Mouse (Mus musculus): ENCODE measurements around the gene Nedd9.

DNA sequence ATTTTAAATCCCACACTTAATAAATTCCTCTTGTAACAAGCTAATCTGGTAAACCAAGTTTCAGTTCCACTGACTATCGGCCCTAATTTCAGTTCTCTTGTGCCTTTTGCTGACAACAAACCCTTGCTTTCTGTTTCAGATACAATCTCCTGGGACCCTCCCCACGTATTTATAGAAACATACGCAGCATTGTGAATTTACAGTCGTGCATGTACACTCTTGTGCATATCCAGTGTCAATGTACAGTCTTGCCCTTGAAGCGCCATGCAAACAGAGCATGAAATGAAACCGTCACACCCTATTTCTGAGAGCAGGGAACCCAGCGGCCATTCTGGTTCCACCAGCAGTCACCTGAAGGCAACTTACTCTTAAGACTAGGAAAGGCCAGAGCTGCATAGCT is 4.4 kb upstream of the Nedd9 start:
- TF ChIP-seq CTCF (IDR thresholded peaks at IDR 0.05; ENCODE audit: insufficient read depth, low read depth, low read length) (no peak), POLR2A (IDR thresholded peaks at IDR 0.05; ENCODE audit: insufficient read depth, low read depth, low read length) (no peak)

All from olfactory bulb, adult 2 months (tissue).